Mouse (Mus musculus) mesoderm, embryonic 11.5 days (tissue): ENCODE results near the gene Lelp1.

Source experiments
- DNase-seq: peaks from one replicate; pipeline ENCODE4 v3.0.0-alpha.2; 2012; ENCODE audit warnings: low read depth, low spot score

The Lelp1 gene

DNA sequence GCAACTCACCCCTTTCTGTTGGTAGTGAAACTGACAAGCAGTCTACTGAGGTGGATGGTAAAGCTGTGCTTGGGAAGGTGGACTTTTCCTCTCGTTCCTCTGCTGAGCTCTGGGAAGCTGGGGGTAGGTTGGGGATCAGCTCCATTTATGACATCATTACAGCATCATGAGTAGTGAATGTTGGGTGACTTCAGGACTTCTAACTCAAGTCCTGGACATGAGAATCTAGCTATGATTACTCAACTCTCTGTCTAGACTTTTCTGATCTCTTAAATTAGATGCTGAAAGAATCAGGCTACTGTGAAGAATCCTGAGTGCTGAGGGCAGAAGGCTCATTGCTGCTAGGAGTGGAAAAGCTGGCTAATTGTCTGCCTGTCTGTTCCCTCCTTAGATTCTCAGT is at the start of gene Lelp1:
TSS of gene Lelp1 (minus strand) at position 101 of the 400 bp plus-strand sequence.
- no peak for DNase-seq

DNA sequence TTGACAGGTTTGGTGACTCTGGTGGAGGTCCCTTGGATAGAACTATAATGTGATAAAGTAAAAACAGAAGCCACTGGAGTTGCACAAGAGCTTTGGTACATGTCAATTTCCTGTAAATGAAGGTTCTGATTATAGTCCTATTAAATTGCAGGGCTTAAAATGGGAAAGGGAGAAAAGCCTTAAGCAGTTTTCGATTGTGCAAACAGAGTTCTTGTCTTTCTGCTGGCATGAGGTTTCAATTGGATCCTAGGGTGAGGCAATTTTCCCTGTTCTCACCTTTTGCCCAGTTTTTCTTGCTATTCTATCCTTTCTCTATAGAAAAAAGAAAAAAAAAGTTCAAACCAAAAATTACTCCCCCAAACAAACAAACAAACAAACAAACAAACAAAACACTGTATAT is 34.3 kb upstream of the Lelp1 start:
- no peak for DNase-seq

DNA sequence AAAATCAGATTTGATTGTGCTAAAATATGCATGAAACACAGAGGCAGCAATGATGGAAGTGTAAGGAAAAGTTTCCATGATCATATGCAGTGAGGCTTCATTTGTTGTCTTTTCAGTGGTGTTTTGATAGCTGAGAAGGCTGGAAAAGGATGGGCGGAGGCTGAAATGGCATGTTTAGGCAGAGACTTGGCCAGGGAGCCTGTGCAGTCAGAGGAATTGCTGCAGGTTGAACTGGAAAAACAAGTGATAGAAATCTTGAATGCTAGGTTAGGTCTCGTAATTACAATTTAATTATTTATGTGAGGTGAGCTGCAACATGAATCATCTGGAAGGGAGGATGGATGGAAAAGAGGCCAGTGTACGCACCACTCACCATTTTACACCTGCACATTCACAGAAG is 27.3 kb upstream of the Lelp1 start:
- no peak for DNase-seq

DNA sequence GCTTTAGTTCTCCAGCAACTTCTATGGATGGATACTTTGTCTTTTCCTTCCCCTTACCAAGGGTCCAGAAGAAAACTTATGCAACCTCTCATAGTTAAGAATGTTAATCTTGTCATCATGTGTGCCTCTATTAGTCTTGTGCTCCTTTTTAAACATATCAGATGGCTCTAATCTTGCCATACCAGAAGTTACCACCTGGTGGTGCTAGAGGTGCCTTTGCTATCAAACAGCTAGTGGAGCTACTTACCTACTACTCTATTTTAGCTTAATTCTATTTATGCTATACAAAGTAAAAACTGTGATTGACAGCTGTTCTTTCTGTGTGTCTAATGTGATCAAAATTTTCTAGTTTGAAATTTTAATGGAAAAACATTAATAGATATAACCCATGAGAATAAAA is 10.8 kb upstream of the Lelp1 start:
- DNase-seq: peak; percentile 68

DNA sequence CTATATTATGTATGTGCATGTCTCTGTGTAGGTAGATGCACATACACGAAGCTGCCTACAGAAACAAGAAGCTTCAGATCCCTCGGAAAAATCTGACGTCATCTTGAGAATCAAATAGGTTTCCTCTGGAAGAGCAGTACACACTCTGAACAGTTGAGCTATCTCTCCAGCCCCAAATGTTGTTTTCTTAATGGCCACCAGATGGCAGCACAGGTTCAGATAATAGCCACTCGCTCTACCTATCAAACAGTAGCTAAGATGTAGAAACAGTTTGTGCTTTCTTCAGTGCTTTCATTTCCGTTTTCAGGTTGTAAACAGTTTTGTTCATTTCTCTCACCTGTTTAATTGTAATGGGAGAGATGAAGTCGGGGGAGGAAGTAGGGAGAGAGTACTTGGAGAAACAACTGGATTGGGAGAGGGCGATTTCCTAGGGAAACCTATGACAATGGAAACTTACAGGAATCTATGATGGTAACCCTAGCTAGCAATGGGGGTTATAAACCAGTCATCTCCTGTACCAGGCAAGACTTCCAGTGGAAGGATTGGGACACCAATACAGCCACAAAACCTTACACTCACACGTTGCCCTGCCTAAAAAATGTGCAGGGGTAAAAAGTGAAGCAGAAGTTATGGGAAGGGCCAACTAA is 8.2 kb upstream of the Lelp1 start:
- peak; percentile 75 for DNase-seq

DNA sequence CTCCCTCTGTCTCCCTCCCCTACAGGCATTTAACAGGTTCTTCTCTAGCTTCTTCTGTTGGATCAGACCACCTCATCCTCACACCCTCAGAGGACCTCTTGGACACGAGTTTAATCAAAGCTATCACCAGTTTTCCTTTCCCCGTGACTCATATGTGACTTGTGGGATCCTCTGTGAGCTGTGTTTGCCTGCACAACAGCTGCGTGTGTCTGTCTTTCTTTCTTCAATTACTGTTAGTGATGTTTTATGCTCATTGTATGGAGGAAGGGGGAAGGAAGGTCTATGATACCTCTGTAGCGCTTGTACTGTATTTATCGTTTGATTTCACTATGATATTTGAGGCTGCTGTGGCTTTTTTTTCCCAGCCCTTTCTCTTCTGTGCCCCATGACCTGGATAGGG is 5.4 kb upstream of the Lelp1 start:
- DNase-seq: no peak

DNA sequence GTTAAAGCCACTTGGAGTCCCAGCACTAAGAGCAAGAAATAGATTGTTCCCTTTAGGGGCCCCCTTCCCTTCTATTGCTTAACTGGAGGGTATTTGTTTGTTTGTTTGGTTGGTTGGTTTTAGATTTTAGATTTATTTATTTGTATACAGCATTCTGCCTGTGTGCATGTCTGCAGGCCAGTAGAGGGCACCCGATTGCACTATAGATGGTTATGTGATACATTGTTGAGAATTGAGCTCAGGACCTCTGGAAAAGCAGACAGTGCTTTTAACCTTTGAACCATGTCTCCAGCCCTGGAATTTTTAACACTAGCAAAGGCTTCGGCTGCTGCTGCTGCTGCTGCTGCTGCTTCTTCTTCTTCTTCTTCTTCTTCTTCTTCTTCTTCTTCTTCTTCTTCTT is 4.9 kb upstream of the Lelp1 start:
- no peak for DNase-seq

DNA sequence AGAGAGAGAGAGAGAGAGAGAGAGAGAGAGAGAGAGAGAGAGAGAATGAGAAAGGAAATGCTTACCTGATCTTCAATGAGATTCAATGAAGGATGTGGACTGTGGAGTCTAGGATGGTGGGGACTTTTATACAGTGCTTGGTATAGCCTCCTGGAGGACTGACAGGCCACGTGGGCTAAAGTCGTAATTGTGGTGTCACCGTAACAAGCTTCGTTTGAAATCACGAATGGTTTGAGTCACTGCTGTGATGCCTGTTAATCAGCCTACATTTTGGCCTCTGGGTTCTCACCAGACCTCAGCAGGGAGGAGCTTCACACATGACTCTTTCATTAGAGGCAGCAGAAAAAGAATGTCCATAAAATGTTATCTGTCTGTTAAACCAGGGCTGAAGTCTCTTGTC is 18.7 kb downstream of the Lelp1 start, which contains the start of gene Prr9:
TSS of gene Prr9 (minus strand) at position 101 of the 400 bp plus-strand sequence.
- DNase-seq: no peak

DNA sequence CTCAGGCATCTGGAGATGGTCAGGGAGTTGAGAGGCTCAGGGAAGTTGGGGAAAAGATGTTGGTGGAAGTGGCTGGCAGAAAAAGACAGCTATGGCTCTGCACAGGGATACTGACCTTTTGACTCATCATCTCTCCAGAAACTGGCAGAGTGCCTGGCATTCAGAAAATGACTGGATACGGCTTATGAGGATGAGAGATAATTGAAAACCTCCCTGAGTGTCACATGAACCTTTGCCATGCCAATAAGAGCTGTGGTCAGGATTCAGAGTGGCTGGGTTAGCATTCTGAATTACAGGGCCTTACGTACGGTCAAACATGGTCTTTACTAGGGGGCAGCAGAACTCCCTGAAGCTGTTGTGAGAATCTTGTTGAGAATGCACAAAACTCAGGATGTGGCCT is 21.6 kb downstream of the Lelp1 start:
- DNase-seq: no peak

DNA sequence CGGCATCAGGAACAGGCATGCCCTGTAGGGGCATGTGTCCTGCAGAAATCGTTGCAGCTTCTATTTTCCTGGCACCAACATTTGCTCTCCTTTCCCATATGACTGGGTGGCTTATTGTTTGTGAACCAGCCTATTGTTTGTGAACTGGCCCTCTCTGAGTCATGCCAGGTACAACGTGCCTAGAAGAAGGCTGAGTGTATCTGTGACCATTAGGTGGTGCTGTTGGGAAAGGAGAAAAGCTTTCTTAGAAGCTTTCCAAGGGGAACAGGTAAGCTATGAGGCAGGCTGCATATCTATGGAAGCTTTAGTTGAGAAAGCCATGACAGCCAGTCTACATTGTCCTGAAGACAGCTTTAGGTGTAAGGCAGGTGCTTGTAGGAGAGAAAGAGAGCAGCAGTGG is 24.6 kb downstream of the Lelp1 start:
- peak; percentile 16 for DNase-seq

DNA sequence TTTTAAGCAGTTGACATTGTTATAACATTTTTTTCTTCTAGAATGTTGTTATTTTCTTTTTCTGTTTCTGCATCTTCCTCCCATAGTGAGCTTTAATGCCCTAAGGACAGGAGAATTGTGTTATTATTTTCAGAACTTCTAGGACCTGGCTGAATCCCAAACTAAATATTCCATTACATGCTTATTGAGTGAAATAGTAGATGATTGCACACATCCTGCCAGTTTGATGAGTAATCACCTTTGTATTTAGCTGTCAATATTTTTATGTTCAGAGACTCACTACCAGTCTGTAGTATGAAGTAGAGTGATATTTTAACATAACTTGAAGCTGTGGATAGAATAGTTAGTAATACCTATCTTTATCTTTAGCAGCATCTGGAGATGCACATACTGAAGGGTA is 31.0 kb downstream of the Lelp1 start:
- DNase-seq: no peak

DNA sequence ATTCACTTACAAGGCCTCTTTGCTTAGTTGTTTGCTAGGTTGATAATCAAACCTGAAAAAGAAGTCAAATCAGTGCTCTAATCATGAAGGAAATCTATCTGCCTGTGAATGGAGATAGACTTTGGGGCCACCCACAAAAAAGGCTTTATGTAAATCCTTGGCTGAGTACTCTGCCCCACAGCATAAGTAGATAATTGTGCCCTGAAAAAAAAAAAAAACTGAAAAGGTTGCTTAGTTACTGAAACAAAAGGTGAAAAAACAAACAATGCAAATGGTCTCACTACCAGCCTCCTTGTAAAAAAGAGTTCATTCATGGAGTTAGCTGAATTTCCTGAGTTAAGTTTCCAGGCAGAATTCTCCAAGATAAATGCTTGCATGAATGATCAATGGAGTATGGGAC is 31.8 kb downstream of the Lelp1 start:
- DNase-seq: peak; percentile 1

DNA sequence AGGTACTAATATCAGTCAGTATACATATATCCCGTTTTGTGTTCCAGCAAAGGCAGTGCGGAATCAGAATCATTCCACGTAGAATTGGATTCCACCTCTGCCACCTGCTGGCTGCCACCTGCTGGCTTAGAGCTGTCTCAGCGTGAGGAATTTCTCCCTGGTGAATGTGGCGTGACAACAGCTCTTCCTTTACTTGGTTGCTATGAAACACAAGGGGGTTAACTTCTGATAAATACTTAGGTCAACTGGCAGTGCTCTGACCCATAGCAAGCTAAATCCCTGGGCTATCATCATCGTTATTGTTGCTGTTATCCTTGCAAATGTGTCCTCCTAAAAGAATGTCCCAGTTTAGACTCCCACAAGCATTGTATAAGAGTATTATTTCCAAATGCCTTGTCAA is 36.0 kb downstream of the Lelp1 start:
- DNase-seq: peak; percentile 69
